Mouse (Mus musculus) stomach, postnatal 0 days (tissue): Measurements from ENCODE around the gene Slc44a4. TPM values are rescaled to one million over a fixed set of nuclear protein-coding genes. Genes with fewer than 3 reads are reported as not detected.

Experiments used
- ATAC-seq: fragments of 200-750 bp; cut with Nextera tagmentation; 2 replicates; pipeline ENCODE4 v1.8.0; 2017; ENCODE audit not compliant: low FRiP score, low TSS enrichment
- DNase-seq: peaks from one replicate; pipeline ENCODE4 v3.0.0-alpha.2; 2016; ENCODE audit warnings: low spot score
- H3K27ac ChIP-seq: fragments of 300-500 bp; sonication (generic); replicated peaks from 2 replicates; pipeline ENCODE4 v1.5.1; 2014; ENCODE audit warnings: mild to moderate bottlenecking, control low read depth
- H3K27me3 ChIP-seq: fragments of 300-500 bp; sonication (generic); 2 replicates; pipeline ENCODE4 v1.6.1; 2014; ENCODE audit warnings: low read length; ENCODE audit not compliant: control insufficient read depth, insufficient read depth
- H3K36me3 ChIP-seq: fragments of 300-500 bp; sonication (generic); 2 replicates; pipeline ENCODE4 v1.6.1; 2014; ENCODE audit warnings: low read length, mixed read lengths; ENCODE audit not compliant: control insufficient read depth, insufficient read depth
- H3K4me1 ChIP-seq: fragments of 300-500 bp; sonication (generic); replicated peaks from 2 replicates; pipeline ENCODE4 v1.6.1; 2014; ENCODE audit warnings: antibody characterized with exemption; ENCODE audit not compliant: control insufficient read depth, insufficient read depth
- H3K4me2 ChIP-seq: fragments of 300-500 bp; sonication (generic); replicated peaks from 2 replicates; pipeline ENCODE4 v1.6.1; 2014; ENCODE audit warnings: low read depth, mild to moderate bottlenecking, control low read depth, moderate library complexity
- H3K4me3 ChIP-seq: fragments of 300-500 bp; sonication (generic); 2 replicates; pipeline ENCODE4 v1.5.1; 2014; ENCODE audit warnings: low read depth, low read length, control low read depth
- H3K9ac ChIP-seq: fragments of 300-500 bp; sonication (generic); 2 replicates; pipeline ENCODE4 v1.6.1; 2014; ENCODE audit warnings: mild to moderate bottlenecking, low read length, control low read depth, mixed read lengths
- H3K9me3 ChIP-seq: fragments of 300-500 bp; sonication (generic); 2 replicates; pipeline ENCODE4 v1.6.1; 2016; ENCODE audit warnings: low read length; ENCODE audit not compliant: control insufficient read depth
- CTCF ChIP-seq: IDR thresholded peaks from 2 replicates; pipeline ENCODE4 v1.5.1; 2016; ENCODE audit warnings: antibody characterized with exemption, low read depth, mild to moderate bottlenecking, moderate library complexity
- EP300 ChIP-seq: optimal IDR thresholded peaks from 2 replicates; pipeline ENCODE3; 2016; ENCODE audit warnings: antibody characterized with exemption
- WGBS: fragments of 180-500 bp; shearing (Covaris S2); extraction: QIAGEN DNeasy Blood & Tissue Kit; methylation state at CpG from one replicate; pipeline ENCODE4 v1.1.7; 2014; 5-methylcytosine and 5-hydroxymethylcytosine counted together
- polyA plus RNA-seq: library from polyadenylated mRNA; unstranded; fragments of >200 nt; fragmentation: Nextera tagmentation; extraction: Ambion mirVana; gene quantifications from 2 replicates; pipeline ENCODE4 v1.2.1, GENCODE M21; 2015

Gene Slc44a4
- polyA plus RNA-seq, 1 experiment from 2014 or later: 31.2 TPM

DNA sequence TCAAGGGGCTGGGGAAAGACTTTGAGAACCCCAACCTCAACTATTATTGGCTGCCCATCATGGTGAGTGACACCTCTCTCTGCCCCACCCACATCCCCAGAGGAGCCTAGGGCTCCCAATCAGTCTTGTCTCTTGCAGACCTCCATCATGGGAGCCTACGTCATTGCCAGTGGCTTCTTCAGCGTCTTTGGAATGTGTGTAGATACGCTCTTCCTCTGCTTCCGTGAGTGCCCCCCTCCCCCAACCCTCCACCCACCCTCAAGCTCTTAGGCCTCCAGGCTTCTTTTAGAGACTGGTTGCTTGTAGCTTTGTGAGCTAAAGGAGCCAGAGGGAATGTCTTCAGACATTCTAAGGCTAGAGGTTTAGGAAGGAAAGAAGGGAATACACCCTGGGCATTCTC, 14.6 kb downstream of the Slc44a4 start:
- WGBS: 57% methylated on average over 4 of the region's 4 CpGs
- no peak for ATAC-seq
- TF ChIP-seq CTCF (no peak), EP300 (no peak)

DNA sequence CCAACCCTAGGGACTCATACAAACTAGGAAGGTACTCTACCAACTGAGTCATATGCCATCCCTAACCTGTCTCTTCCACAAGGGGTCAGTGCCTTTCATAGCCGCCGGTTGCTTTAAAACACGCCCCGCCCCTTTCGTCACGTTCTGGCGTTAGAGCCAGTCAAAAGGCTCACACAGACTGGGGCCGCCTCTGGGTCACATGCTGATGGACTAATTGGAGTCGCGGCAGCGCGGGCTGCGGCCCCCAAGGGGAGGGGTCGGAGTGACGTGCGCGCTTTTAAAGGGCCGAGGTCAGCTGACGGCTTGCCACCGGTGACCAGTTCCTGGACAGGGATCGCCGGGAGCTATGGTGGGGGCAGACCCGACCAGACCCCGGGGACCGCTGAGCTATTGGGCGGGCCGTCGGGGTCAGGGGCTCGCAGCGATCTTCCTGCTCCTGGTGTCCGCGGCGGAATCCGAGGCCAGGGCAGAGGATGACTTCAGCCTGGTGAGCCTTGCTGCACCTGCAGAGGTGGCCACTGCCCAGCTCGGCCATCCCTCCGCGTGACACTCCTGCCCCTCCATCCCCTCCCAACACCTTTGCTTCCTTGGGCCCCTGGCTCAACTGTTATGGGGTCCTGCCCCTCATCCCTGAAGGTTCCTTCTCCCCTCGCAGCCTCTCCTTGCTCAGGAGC, 16.9 kb downstream of the Slc44a4 start, which contains the start of gene Neu1:
Neu1 (plus strand) TSS at position 193 of the 674 bp plus-strand sequence.
- Histone ChIP-seq H3K4me3 (peak within 1 kb of the TSS; percentile 74), H3K9me3 (no peaks in the 10 kb centered on the region), H3K36me3 (no peaks in the 10 kb centered on the region; the same call in 1 of the 2 replicates), H3K9ac (peak within 1 kb of the TSS; percentile 78), H3K4me1 (peaks cover 3% of the 10 kb centered on the region; the same call in 1 of the 2 replicates), H3K27me3 (no peaks in the 10 kb centered on the region), H3K27ac (peak within 1 kb of the TSS; percentile 58; the same call in 1 of the 2 replicates), H3K4me2 (peak within 1 kb of the TSS; percentile 97)
- under 1% methylated on average over 29 of the region's 38 CpGs for WGBS
- ATAC-seq: peak; percentile 97
- TF ChIP-seq EP300: no peak
- TF ChIP-seq CTCF: peak; percentile 90
- DNase-seq: peak; percentile 98

More for the DNA sequence above, 14.6 kb downstream of the Slc44a4 start:
- no peak overlapping the region for H3K4me3 ChIP-seq
- no peak overlapping the region for H3K4me2 ChIP-seq
- no peak for DNase-seq
- H3K27me3 ChIP-seq: no peaks in the 10 kb centered on the region
- no peak overlapping the region for H3K27ac ChIP-seq
- no peak overlapping the region for H3K9ac ChIP-seq
- H3K9me3 ChIP-seq: no peaks in the 10 kb centered on the region
- H3K4me1 ChIP-seq: peaks cover 3% of the 10 kb centered on the region; the same call in 1 of the 2 replicates
- no peaks in the 10 kb centered on the region for H3K36me3 ChIP-seq

DNA sequence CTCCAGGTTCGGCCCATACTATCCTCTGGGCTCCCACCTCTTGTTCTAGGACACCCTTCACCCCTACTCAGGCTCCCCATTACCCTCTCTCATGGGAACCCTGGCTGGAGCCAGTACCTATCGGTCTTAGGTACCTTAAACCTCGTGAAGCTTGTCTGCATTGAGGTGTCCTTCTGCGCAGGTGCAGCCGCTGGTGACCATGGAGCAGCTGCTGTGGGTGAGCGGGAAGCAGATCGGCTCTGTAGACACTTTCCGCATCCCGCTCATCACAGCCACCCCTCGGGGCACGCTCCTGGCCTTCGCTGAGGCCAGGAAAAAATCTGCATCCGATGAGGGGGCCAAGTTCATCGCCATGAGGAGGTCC, 17.5 kb downstream of the Slc44a4 start:
- DNase-seq (peak; percentile 54), ATAC-seq (no peak; the same call in none of the 2 replicates)
- Histone ChIP-seq H3K27me3 (no peaks in the 10 kb centered on the region), H3K36me3 (no peaks in the 10 kb centered on the region; the same call in 1 of the 2 replicates), H3K4me2 (peak overlapping the region; percentile 97), H3K27ac (peak overlapping the region; percentile 58; the same call in 1 of the 2 replicates), H3K9me3 (no peaks in the 10 kb centered on the region), H3K4me3 (peak overlapping the region; percentile 74), H3K9ac (peak overlapping the region; percentile 78), H3K4me1 (peaks cover 3% of the 10 kb centered on the region; the same call in 1 of the 2 replicates)
- 9% methylated on average over 14 of the region's 14 CpGs for WGBS
- TF ChIP-seq CTCF (no peak), EP300 (no peak)

DNA sequence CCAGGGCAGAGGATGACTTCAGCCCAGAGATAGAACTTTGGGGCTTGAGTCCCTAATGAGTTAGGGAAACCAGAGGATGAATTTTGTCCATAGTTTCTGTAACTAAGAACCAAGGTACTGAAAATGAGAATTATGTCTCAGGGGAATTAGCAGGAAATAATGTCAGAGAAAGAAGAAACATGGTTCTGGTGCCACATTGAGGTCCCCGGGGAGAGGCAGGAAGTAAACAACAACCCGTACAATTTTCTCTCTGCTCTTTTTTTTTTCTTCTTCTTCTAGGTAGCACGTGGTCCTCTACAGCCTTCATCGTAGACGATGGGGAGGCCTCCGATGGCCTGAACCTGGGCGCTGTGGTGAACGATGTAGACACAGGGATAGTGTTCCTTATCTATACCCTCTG, 18.0 kb downstream of the Slc44a4 start:
- Histone ChIP-seq H3K36me3 (no peaks in the 10 kb centered on the region; the same call in 1 of the 2 replicates), H3K4me2 (peak overlapping the region; percentile 97), H3K9ac (peak overlapping the region; percentile 78; the same call in 1 of the 2 replicates), H3K27ac (no peak overlapping the region), H3K27me3 (no peaks in the 10 kb centered on the region), H3K4me3 (peak overlapping the region; percentile 74), H3K4me1 (peaks cover 3% of the 10 kb centered on the region; the same call in 1 of the 2 replicates), H3K9me3 (no peaks in the 10 kb centered on the region)
- 77% methylated on average over 8 of the region's 8 CpGs for WGBS
- TF ChIP-seq CTCF: no peak
- no peak for TF ChIP-seq EP300
- DNase-seq (no peak), ATAC-seq (no peak)

DNA sequence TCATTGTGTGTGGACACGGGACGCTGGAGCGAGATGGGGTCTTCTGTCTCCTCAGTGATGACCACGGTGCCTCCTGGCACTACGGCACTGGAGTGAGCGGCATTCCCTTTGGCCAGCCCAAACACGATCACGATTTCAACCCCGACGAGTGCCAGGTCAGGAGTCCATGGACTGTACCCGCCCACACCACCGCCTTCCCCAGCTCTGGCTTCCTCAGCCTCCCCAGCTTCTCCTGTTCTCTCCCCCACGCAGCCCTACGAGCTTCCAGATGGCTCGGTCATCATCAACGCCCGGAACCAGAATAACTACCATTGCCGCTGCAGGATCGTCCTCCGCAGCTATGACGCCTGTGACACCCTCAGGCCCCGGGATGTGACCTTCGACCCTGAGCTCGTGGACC, 19.8 kb downstream of the Slc44a4 start:
- H3K27me3 ChIP-seq: no peaks in the 10 kb centered on the region
- no peak overlapping the region for H3K4me2 ChIP-seq
- TF ChIP-seq EP300: no peak
- H3K9me3 ChIP-seq: no peaks in the 10 kb centered on the region
- no peak overlapping the region for H3K4me3 ChIP-seq
- H3K9ac ChIP-seq: no peak overlapping the region
- no peaks in the 10 kb centered on the region; the same call in 1 of the 2 replicates for H3K36me3 ChIP-seq
- 81% methylated on average over 24 of the region's 24 CpGs for WGBS
- DNase-seq (no peak), ATAC-seq (no peak)
- no peak overlapping the region for H3K27ac ChIP-seq
- peaks cover 3% of the 10 kb centered on the region; the same call in 1 of the 2 replicates for H3K4me1 ChIP-seq

DNA sequence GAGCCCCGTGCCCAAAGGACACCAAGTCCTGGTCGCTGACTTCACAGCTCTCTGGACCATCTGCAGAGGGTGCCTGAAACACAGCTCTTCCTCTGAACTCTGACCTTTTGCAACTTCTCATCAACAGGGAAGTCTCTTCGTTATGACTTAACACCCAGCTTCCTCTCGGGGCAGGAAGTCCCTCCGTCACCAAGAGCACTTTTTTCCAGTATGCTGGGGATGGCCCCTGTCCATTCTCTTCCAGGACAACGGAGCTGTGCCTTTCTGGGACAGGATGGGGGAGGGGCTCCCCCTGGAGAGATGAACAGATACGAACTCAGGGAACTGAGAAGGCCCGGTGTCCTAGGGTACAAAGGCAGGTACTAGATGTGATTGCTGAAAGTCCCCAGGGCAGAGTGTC, 20.6 kb downstream of the Slc44a4 start:
- Histone ChIP-seq H3K4me3 (no peak overlapping the region), H3K9me3 (no peaks in the 10 kb centered on the region), H3K36me3 (no peaks in the 10 kb centered on the region; the same call in 1 of the 2 replicates), H3K9ac (no peak overlapping the region), H3K27ac (no peak overlapping the region), H3K27me3 (no peaks in the 10 kb centered on the region), H3K4me2 (no peak overlapping the region), H3K4me1 (peaks cover 3% of the 10 kb centered on the region; the same call in 1 of the 2 replicates)
- TF ChIP-seq EP300 (no peak), CTCF (no peak)
- WGBS: 61% methylated on average over 8 of the region's 8 CpGs
- DNase-seq: no peak
- no peak for ATAC-seq
